Mouse (Mus musculus) cerebellum, postnatal 4 days (tissue): ENCODE measurements around the gene Golga1.
A peak's percentile ranks its signal among the peaks of the same experiment; 100 is the strongest.

Experiments
- DNase-seq, 2 experiments: peaks; one replicate each; pipeline ENCODE4 v3.0.0; 2022; ENCODE audit warnings: low spot score in 2 of 2, mixed read lengths in 1 of 2

Gene Golga1

GRCm38 (mm10) chr2:39006149-39006730 lies 59.1 kb downstream of the Golga1 start:
- DNase-seq: no peak

GRCm38 (mm10) chr2:39005574-39006079 lies 59.7 kb downstream of the Golga1 start, which contains the start of gene Rpl35:
Gene Rpl35 (minus strand): TSS chr2:39005624.
- DNase-seq: no peak

- peak; percentile 83 to 90 for DNase-seq
Observed at GRCm38 (mm10) chr2:39004880-39005435, 60.4 kb downstream of the Golga1 start, which contains the start of gene Arpc5l. Gene Arpc5l (plus strand): TSS chr2:39005348.

- DNase-seq: peak in 1 of 2 experiments; percentile 16
Observed at GRCm38 (mm10) chr2:39004372-39004771, 61.0 kb downstream of the Golga1 start.

GRCm38 (mm10) chr2:39003512-39003911 lies 61.8 kb downstream of the Golga1 start:
- DNase-seq: no peak

GRCm38 (mm10) chr2:39003106-39003505 lies 62.2 kb downstream of the Golga1 start:
- no peak for DNase-seq

- no peak for DNase-seq
Observed at GRCm38 (mm10) chr2:39001866-39002265, 63.5 kb downstream of the Golga1 start.

- no peak for DNase-seq
Observed at GRCm38 (mm10) chr2:39000587-39000919, 64.8 kb downstream of the Golga1 start.

GRCm38 (mm10) chr2:38999910-39000586 lies 65.3 kb downstream of the Golga1 start:
- DNase-seq: no peak

GRCm38 (mm10) chr2:38999381-38999780 lies 66.0 kb downstream of the Golga1 start:
- DNase-seq: no peak

GRCm38 (mm10) chr2:38997386-38998374 lies 67.7 kb downstream of the Golga1 start, which contains the start of gene Wdr38:
Gene Wdr38 (plus strand): TSS chr2:38997476.
- peak; percentile 89 to 94 for DNase-seq

GRCm38 (mm10) chr2:38992452-38992851 lies 72.9 kb downstream of the Golga1 start:
- DNase-seq: no peak

- no peak for DNase-seq
Observed at GRCm38 (mm10) chr2:38992004-38992403, 73.3 kb downstream of the Golga1 start.

GRCm38 (mm10) chr2:38988929-38989328 lies 76.4 kb downstream of the Golga1 start:
- DNase-seq: no peak

- DNase-seq: no peak
Observed at GRCm38 (mm10) chr2:38987803-38988510, 77.4 kb downstream of the Golga1 start.

- no peak for DNase-seq
Observed at GRCm38 (mm10) chr2:38987371-38987770, 78.0 kb downstream of the Golga1 start.

GRCm38 (mm10) chr2:38986580-38986979 lies 78.8 kb downstream of the Golga1 start:
- DNase-seq: no peak

GRCm38 (mm10) chr2:38983456-38983855 lies 81.9 kb downstream of the Golga1 start:
- no peak for DNase-seq

GRCm38 (mm10) chr2:38977837-38978236 lies 87.5 kb downstream of the Golga1 start:
- DNase-seq: no peak

GRCm38 (mm10) chr2:38975941-38976805 lies 89.2 kb downstream of the Golga1 start:
- no peak for DNase-seq
